Mouse (Mus musculus) midbrain, postnatal 0 days (tissue): ENCODE data around the gene Krtap13. TPM values are rescaled to one million over a fixed set of nuclear protein-coding genes. Genes with fewer than 3 reads are reported as not detected.
"Not testable (repeated sequence)": the region's sequence is repeated elsewhere in the genome, so short reads cannot be mapped to it uniquely, and the experiment has no call there.

Experiments
- ATAC-seq: fragments of 200-750 bp; cut with Nextera tagmentation; 2 replicates; pipeline ENCODE4 v1.8.0; 2017; ENCODE audit warnings: moderate number of reproducible peaks, mild to moderate bottlenecking, moderate TSS enrichment, moderate library complexity; ENCODE audit not compliant: low FRiP score
- DNase-seq: peaks from one replicate; pipeline ENCODE4 v3.0.0-alpha.2; 2015; ENCODE audit warnings: low spot score
- H3K27ac ChIP-seq: fragments of 300-500 bp; sonication (generic); 2 replicates; pipeline ENCODE4 v1.5.1; 2014; ENCODE audit warnings: low read depth, mild to moderate bottlenecking, low read length, mixed read lengths
- H3K27me3 ChIP-seq: fragments of 300-500 bp; sonication (generic); 2 replicates; pipeline ENCODE4 v1.6.1; 2014; ENCODE audit warnings: low read length, control low read depth, mixed read lengths; ENCODE audit not compliant: insufficient read depth
- H3K36me3 ChIP-seq: fragments of 300-500 bp; sonication (generic); 2 replicates; pipeline ENCODE4 v1.6.1; 2014; ENCODE audit warnings: low read length, control low read depth, mixed read lengths; ENCODE audit not compliant: insufficient read depth
- H3K4me1 ChIP-seq: fragments of 300-500 bp; sonication (generic); 2 replicates; pipeline ENCODE4 v1.6.1; 2014; ENCODE audit warnings: mild to moderate bottlenecking, control low read depth, antibody characterized with exemption, low read length, mixed read lengths; ENCODE audit not compliant: insufficient read depth
- H3K4me2 ChIP-seq: fragments of 300-500 bp; sonication (generic); 2 replicates; pipeline ENCODE4 v1.6.1; 2014; ENCODE audit warnings: low read depth, mild to moderate bottlenecking, low read length, mixed read lengths; ENCODE audit not compliant: poor library complexity, severe bottlenecking
- H3K4me3 ChIP-seq: fragments of 300-500 bp; sonication (generic); 2 replicates; pipeline ENCODE4 v1.5.1; 2014; ENCODE audit warnings: low read depth, mild to moderate bottlenecking, low read length, moderate library complexity
- H3K9ac ChIP-seq: fragments of 300-500 bp; sonication (generic); replicated peaks from 2 replicates; pipeline ENCODE4 v1.6.1; 2014; ENCODE audit warnings: mild to moderate bottlenecking, low read length, moderate library complexity, mixed read lengths; ENCODE audit not compliant: poor library complexity, severe bottlenecking
- H3K9me3 ChIP-seq: fragments of 300-500 bp; sonication (generic); 2 replicates; pipeline ENCODE4 v1.6.1; 2016; ENCODE audit warnings: low read length, control low read depth
- CTCF ChIP-seq: IDR thresholded peaks from 2 replicates; pipeline ENCODE4 v1.5.1; 2016; ENCODE audit warnings: antibody characterized with exemption, mild to moderate bottlenecking
- WGBS: fragments of 180-500 bp; shearing (Covaris S2); extraction: QIAGEN DNeasy Blood & Tissue Kit; methylation state at CpG from one replicate; pipeline ENCODE4 v1.1.7; 2014; 5-methylcytosine and 5-hydroxymethylcytosine counted together
- polyA plus RNA-seq: library from polyadenylated mRNA; unstranded; fragments of >200 nt; fragmentation: Nextera tagmentation; extraction: Ambion mirVana; gene quantifications from 2 replicates; pipeline ENCODE4 v1.2.1, GENCODE M21; 2015
- total RNA-seq: library from RNA; depleted of rRNA; stranded (reverse); fragments of >200 nt; gene quantifications from 2 replicates; pipeline ENCODE4 v1.2.3, GENCODE M21; 2014; rRNA removed

The Krtap13 gene
- not detected in 2 replicates for total RNA-seq
- polyA plus RNA-seq: not detected in 2 replicates

GRCm38 (mm10) chr16:88751535-88751934 lies at the start of gene Krtap13:
Gene Krtap13 (minus strand): TSS chr16:88751635.
- not testable (repeated sequence) for H3K4me2 ChIP-seq, H3K27ac ChIP-seq, H3K9me3 ChIP-seq, DNase-seq, H3K4me1 ChIP-seq, H3K9ac ChIP-seq, H3K36me3 ChIP-seq, H3K4me3 ChIP-seq, H3K27me3 ChIP-seq, ATAC-seq
- 91% methylated on average over 3 of the region's 3 CpGs for WGBS

GRCm38 (mm10) chr16:88786786-88787185 lies 35.4 kb upstream of the Krtap13 start:
- ATAC-seq (no peak), DNase-seq (peak; percentile 3)
- Histone ChIP-seq H3K9ac (no peak overlapping the region), H3K27ac (no peak overlapping the region), H3K9me3 (no peaks in the 10 kb centered on the region), H3K27me3 (no peaks in the 10 kb centered on the region), H3K4me2 (no peak overlapping the region), H3K4me3 (no peak overlapping the region), H3K36me3 (no peaks in the 10 kb centered on the region), H3K4me1 (no peaks in the 10 kb centered on the region)
- no peak for TF ChIP-seq CTCF
- 77% methylated on average over 2 of the region's 2 CpGs for WGBS

GRCm38 (mm10) chr16:88777596-88777995 lies 26.2 kb upstream of the Krtap13 start, which contains the start of gene Gm5965:
Gene Gm5965 (plus strand): TSS chr16:88777896.
- no peak within 1 kb of the TSS for H3K4me3 ChIP-seq
- no peak within 1 kb of the TSS for H3K4me2 ChIP-seq
- no peak for ATAC-seq
- no peak within 1 kb of the TSS for H3K9ac ChIP-seq
- H3K27me3 ChIP-seq: no peaks in the 10 kb centered on the region
- DNase-seq: no peak
- no peaks in the 10 kb centered on the region for H3K36me3 ChIP-seq
- H3K27ac ChIP-seq: no peak within 1 kb of the TSS
- no peak for TF ChIP-seq CTCF
- WGBS: 92% methylated on average over 5 of the region's 6 CpGs
- H3K9me3 ChIP-seq: no peaks in the 10 kb centered on the region
- H3K4me1 ChIP-seq: no peaks in the 10 kb centered on the region

- ATAC-seq (no peak), DNase-seq (no peak)
- no peaks in the 10 kb centered on the region for H3K27me3 ChIP-seq
- H3K27ac ChIP-seq: no peak within 1 kb of the TSS
- no peaks in the 10 kb centered on the region for H3K4me1 ChIP-seq
- no peaks in the 10 kb centered on the region for H3K9me3 ChIP-seq
- no peaks in the 10 kb centered on the region for H3K36me3 ChIP-seq
- H3K9ac ChIP-seq: no peak within 1 kb of the TSS
- no peak for TF ChIP-seq CTCF
- no peak within 1 kb of the TSS for H3K4me2 ChIP-seq
- no peak within 1 kb of the TSS for H3K4me3 ChIP-seq
- 87% methylated on average over 2 of the region's 2 CpGs for WGBS
Observed at GRCm38 (mm10) chr16:88774106-88774505, 22.7 kb upstream of the Krtap13 start, which contains the start of gene 2310057N15Rik. Gene 2310057N15Rik (minus strand): TSS chr16:88774206.

- ATAC-seq, H3K4me2 ChIP-seq, DNase-seq, H3K27me3 ChIP-seq, H3K4me1 ChIP-seq, H3K9ac ChIP-seq, H3K27ac ChIP-seq, H3K36me3 ChIP-seq, H3K9me3 ChIP-seq, H3K4me3 ChIP-seq: not testable (repeated sequence)
- 94% methylated on average over 3 of the region's 3 CpGs for WGBS
Observed at GRCm38 (mm10) chr16:88758547-88758946, 7.1 kb upstream of the Krtap13 start, which contains the start of gene 2310034C09Rik. Gene 2310034C09Rik (plus strand): TSS chr16:88758847.

- no peak for TF ChIP-seq CTCF
- H3K27ac ChIP-seq: no peak overlapping the region
- no peak for ATAC-seq
- no peaks in the 10 kb centered on the region for H3K9me3 ChIP-seq
- H3K27me3 ChIP-seq: no peaks in the 10 kb centered on the region
- no peaks in the 10 kb centered on the region for H3K36me3 ChIP-seq
- no peak overlapping the region for H3K9ac ChIP-seq
- no peak for DNase-seq
- no peaks in the 10 kb centered on the region for H3K4me1 ChIP-seq
- WGBS: 73% methylated on average over 4 of the region's 4 CpGs
- H3K4me3 ChIP-seq: no peak overlapping the region
- H3K4me2 ChIP-seq: no peak overlapping the region
Observed at GRCm38 (mm10) chr16:88747943-88748342, 3.5 kb downstream of the Krtap13 start.
